Mouse (Mus musculus) adrenal gland, postnatal 10 days (tissue): ENCODE measurements around the gene Agfg1. TPM values are rescaled to one million over a fixed set of nuclear protein-coding genes. Genes with fewer than 3 reads are reported as not detected.

Experiments used
- DNase-seq: peaks from one replicate; pipeline ENCODE4 v3.0.0; 2021; ENCODE audit warnings: mixed read lengths
- long read RNA-seq, 2 experiments: library from polyadenylated mRNA; stranded (forward); transcript quantifications; one replicate each; pipeline ENCODE4 v2.0.0; 2021
- total RNA-seq, 2 experiments: library from RNA; stranded (reverse); gene quantifications; 2 replicates each; pipeline ENCODE4 v1.2.3; 2021

The Agfg1 gene
- total RNA-seq = 10 to 100 TPM; 43.1 TPM
- long read RNA-seq, experiment 1, full-length matches to known transcripts = 11 of 23 reads
- long read RNA-seq, experiment 1, partial matches to known transcripts = 8 of 23 reads
- long read RNA-seq, experiment 1, other reads (novel, unspliced or antisense) = 4 of 23 reads
- long read RNA-seq, experiment 2, full-length matches to known transcripts = 16 of 26 reads
- long read RNA-seq, experiment 2, partial matches to known transcripts = 0 of 26 reads
- long read RNA-seq, experiment 2, other reads (novel, unspliced or antisense) = 10 of 26 reads

DNA sequence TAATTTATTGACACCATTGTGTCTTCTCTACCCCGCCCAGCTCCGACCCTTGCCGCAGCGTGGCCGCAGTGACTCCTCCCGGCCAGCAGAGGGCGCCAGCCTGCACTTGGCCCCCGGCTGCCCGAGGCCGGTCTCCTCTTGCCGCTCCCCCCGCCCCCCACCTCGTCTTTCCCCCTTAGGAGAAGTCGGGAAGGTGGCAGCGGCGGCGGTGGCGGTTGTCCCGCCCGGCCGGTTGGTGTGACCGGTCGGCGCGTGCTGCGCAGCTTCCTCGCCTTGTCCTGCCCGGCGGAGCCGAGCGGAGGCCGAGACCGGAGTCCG is at the start of gene Agfg1:
TSS of gene Agfg1 (plus strand) at position 188 of the 318 bp plus-strand sequence.
- DNase-seq = peak; percentile 98

DNA sequence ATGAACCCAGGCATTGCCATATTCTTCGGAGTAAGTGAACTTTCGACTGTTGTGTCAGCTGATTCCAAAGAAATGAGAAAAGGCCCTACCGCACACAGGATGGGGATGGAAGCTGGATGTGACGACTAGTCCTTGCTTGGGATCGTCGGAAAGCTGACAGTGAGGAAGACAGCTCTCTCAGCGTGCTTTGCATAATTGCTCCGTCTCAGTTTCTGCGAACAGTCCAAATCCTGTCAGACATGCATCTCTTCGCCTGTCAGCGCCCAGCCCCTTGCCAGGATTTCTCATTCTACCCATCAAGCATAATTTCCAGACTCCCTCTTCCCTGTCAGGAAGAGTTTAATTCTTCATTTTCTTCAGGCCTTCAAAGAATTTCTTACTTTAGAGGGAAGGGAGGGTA is 48.2 kb upstream of the Agfg1 start:
- DNase-seq = no peak

DNA sequence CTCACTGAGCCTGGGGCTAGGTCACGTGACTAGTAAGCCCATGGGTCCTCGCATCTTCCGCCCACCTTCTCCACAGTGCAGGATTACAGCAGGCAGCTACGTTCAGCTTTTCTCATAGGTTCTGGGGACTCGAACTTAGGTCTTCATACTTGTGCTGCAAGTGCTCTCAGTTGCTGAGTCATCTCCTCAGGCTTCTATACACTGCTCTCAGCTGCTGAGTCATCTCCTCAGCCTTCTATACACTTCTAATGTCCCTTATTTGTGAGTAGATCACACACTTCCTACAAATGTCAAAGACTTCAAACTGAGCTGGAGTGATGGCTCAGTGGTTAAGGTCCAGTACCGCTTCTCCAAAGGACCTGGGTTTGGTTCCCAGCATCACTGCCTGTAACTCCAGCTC is 47.0 kb upstream of the Agfg1 start:
- DNase-seq = no peak

DNA sequence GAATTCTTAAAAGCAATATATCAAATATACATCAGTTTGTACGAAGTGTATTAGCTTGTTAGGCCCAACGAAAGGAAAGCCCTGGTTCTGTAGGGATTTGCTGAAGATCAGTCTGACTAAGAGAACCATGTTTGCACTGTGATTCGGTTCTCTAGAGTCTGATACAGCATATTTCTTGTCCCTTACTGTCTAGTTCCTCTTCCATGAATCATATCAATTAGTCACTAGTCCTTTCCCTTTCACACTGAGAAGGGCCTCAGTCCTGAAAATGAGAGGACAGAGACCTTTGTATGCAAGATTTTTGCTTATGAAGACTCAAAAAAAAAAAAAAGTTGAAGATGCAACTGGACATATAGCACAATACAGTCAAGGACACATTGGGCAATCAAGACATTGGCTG is 46.2 kb upstream of the Agfg1 start:
- DNase-seq = no peak

DNA sequence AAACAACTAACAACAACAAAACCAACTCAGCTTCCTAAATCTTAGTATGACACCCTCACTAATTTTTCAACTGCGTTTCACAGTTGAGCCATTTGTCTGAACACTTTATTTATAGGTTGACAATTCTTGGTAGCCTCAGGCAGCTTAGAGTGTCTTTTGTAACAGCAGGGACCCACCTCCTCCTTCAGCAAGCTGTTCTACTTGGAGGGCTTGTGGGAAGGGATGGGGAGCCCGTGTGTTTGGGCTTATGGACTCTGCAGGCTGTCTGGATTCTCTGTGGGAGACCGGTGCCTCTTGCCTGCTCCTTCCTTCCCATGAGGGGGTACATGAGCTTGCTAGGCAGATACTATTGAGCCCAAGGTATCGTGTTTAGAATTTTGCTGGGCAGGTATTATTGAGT is 45.3 kb upstream of the Agfg1 start:
- DNase-seq = no peak

DNA sequence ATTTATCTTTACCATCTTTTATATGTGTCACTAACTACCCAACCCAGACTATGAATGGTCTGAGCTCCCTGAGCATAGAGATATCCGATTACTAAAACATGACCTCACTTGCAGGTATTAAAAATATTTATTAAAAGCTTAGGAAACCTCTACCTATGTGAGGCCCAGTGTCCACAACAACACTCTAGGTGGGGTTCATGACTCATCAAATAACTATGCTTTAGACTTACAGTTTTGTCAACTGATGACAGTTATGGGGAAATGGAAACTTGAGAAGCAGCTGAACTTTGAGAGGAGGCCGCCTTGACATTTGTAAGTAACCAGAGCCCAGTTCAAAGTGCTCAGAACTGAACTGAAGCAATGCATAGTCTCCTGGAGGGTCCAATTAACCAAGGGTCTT is 44.1 kb upstream of the Agfg1 start:
- no peak for DNase-seq

DNA sequence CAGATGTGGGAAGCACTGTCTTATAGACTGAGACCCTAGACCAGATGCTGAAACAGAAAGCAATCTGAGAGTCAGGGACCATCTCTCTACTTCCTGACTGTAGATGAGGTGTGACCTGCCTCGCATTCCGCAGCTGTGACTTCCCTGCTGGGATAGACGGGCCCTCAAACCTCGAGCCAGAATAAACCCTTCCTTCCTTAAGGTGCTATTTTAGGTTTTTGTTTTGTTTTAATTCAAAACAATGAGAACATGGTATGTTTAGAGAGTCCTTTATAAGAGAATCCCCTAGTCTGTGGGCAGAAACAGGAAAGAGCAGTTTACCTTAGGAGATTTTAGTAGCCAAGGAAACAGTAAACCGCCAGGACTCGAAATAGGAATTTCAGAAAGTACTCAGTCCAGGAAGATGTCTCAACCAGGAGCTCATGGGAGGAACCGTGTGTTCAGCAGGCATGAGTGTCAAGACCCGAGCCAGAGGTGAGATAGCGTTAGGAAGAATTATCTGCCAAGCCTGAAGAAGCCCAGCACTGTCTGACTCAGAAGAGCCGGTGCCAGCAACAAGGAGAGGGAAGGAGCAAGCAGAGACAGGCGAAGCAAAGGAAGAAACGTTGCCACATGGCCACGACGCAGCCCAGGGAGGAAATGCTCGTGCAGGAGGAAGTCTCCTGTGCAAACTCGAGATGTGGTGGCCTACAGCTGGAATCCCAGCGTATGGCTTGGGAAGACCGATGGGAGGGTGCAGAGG is 43.4 kb upstream of the Agfg1 start:
- no peak for DNase-seq

DNA sequence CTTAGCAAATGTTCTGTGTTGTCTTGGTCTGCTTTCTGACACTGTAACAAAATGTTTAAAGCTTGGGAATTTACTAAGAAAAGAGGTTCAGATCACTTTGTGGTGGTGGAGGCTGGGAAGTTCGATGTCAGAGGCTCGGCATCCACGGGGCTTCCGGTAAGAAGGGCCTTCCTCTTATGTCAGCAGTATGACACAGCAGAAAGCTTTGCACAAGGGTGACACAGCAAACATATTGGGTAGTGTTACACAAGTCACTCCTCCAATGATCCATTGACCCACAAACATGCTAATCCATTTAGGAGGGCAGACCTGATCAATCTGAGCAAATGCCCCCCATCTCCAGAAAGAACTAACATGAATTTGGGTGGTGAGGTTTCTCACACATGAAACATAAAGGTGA is 42.2 kb upstream of the Agfg1 start:
- DNase-seq = no peak

DNA sequence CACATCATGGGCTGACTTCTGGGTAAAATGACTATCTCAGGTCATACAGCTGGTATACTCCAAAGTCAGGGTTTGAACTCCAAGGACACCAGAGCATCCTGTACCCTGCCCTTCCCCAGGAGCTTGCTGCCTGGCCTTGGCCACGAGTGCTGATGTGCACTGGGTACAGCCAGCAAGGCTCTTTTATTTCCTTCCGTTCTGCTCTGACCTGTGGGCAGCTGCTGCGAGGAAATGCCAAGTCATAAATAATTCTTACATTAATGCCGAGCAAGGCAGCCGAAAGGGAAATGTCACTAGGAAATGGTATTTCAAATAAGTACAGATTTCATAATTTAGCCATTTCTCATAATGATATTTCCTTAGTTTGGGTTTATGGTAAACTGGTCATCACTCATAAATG is 41.0 kb upstream of the Agfg1 start:
- DNase-seq = peak; percentile 52

DNA sequence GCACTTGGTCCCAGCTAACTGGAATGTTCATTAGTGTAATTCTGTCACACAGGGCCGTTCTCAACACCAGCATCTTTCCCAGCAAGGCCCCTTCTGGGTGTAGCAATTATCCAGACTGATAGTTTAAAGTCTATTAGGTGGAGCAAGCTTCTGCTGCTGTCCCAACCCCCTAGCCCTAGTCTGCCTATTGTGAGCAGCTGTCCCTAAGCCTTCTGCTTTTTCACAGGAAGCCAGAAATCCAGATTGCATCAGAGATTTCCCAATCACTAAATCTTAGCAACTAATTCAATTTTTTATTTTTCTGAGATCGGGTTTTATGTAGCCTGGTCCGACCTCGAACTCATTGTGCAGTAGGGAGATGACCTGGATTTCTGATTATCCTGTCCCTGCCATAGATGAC is 40.4 kb upstream of the Agfg1 start:
- DNase-seq = peak; percentile 24

DNA sequence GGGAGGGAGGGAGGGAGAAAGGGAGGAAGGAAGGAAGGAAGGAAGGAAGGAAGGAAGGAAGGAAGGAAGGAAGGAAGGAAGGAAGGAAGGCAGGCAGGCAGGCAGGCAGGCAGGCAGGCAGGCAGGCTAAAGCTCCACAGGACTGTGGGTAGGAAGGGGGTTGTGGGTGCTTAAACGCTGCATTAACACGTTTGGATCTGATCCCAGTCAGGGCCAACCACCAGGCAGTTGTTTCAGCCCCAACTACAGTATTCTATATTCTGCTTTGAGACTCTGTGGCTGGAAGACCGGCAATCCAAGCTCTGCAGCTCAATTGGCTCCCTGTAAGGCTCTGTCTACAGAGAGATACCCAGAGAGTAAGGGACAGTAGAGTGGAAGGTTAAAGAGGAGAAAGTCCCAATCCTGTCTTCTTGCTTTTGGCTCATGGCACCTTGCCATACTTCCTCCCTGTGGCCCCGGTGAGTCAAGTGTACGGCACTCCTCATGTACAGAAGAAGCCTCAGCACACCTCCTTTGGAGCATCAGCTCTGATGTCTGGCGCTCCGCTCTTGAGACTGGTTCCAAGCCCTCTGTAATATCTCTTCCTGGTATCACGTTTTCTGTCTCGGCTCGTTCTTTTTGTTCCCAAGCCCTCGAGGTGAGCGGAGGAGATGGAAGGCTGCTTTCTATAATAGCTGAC is 38.0 kb upstream of the Agfg1 start:
- no peak for DNase-seq

DNA sequence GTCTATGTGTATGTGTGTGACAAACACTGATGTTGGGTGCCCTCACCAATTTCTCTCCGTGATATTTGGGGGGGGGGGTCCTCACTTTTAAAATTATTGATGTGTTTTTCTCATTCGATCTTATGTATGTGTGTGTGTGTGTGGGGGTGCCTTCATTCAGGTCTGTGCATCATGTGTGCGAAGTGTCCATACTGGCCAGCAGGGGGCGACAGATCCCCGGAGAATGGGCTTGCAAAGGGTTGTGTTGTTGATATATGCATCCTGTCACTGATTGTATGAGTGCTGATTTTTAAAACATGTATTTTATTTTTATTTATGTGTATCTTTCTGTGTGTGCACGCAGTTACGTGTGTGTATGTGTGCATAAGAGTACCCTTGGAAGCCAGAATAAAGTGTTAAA is 35.7 kb upstream of the Agfg1 start:
- DNase-seq = no peak

DNA sequence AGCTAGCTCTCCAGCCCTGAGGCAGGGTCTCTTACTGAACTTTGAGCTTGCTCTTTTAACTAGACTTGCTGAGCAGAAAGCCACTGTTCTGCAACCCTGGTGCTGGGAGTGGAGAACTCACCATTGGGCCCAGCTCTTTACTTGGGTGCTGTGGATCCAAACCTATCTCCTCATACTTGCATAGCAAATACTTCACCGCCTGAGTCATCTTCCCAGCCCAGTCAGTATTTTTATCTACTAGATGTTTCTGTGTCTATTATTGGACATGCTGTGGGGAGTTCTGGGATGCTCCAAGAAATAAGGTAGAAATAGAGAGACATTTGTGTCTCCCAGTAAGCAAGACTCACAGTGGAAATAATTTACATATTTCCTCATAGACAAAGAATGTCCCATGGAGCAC is 35.2 kb upstream of the Agfg1 start:
- no peak for DNase-seq

DNA sequence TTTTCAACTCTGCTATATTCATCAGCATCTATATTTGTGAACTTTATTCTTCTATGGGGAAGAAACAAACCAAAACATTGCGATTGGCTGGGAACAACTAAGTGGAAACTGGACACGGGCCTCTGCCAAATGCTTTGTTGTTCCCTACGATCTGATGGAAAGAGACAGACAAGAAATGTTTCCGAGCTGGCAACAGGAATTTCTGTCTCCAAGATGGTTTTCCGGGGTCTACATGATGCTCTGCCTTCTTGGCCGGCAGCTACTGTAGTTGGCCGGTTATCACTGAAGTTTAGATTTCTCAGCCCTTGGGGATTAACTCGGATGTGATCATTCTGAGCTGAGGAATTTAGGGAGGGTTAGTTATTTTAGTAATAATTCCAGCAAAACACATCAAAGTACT is 32.9 kb upstream of the Agfg1 start:
- no peak for DNase-seq

DNA sequence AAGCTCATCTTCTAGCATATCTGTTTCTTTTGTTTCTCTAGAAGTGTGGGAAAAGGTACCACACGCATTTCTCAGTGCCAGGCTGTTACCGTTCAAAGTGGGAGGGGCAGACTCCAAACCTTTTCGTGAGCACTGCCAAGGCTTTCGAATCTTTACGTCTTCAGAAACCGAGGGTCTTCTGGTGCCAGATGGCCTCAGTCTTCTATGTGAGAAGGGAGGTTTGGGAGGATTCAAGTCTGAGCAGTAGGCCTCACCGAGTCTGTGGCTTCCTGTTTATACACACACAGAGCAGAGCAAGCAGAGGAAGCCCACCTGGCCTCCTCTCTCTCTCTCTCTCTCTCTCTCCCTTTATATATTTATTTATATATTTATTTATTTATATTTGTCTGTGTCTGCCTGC is 32.1 kb upstream of the Agfg1 start:
- no peak for DNase-seq

DNA sequence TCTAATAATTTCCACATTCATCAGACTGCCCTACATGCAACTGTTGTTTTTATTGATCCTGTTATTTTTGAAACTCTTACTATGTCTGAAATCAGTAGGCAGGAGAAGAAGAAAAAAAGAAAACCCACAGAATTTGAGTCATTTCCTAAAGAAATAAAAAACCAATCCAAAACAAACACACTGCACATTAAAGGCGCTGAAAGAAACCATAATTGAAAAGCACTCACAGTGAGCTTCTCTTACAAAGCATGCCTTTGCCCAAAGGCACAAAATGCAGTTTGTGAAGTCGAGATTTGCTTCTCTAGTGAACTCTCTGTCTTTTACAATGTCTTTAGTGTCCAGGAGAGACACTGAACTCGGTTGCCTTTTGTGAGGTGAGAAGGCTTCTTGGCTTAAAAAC is 30.7 kb upstream of the Agfg1 start:
- DNase-seq = no peak

DNA sequence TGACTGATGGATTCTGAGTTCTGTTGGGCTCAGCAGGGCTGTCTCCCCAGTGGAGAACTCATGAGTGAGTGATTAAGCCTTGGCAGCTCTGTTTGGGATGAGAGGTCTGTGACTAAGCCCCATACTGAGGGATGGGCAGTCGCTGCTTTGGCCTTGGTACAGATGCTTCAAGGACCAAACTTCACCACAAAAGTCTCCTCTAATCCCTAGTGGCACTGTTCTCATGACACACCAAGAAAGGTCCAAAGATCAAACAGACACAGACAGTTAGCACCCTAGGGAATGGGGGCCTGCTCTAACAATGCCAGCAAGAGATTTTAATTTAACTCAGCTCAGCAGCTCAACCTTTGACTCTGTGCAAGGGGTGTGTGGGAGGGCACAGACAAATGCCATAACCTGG is 27.5 kb upstream of the Agfg1 start:
- DNase-seq = peak; percentile 39

DNA sequence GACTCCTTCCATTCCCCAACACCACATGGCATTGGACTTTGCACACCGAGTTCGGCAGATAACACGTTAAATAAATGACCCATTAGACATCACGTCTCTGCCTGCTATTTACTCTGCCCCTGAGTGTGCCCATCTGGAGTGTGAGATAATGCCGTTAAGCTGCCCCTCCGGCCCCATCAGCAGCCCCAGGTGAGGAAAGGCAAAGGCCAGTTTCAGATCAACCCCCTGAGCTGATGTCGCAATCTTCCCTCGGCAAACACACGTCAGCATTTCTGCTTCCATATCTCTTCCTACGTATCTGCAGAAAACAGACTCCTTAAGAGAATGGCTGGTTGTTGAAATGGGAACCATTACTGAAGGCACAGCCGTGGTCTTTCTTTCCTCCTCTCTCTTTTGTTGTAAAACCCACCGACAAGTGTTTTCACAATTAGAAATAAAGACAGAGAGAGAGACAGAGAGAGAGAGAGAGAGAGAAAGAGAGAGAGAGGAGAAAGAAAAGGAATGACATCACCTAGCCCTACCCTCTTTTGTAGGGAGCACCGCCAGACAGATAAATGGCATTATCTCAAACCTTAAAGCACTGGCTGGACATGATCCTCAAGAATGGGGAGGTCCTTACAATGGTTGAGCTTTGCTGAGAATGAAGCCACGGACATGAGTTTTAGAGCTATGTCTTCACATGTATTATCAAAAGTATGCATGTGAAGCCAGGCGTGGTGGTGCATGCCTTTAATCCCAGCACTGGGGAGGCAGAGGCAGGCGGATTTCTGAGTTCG is 23.2 kb upstream of the Agfg1 start:
- no peak for DNase-seq

DNA sequence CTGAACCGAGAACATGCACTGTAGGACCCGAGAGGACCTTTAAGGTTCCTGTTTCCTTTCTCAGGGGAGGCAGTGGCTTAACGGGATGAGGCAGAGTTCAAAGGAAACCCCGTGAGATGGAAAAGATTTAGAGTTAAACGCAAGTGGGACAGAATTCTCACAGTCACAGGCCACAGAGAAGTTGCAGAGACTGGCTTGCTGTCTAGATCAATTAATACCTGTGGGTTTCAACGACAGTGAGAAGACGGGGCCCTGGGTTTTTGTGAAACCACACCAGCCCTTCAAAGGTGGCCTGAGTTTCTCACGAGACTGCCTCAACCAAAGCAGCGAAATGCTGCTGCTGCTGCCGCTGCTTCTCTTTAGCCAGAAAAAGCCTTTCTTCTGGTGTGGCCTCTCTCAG is 19.9 kb upstream of the Agfg1 start:
- DNase-seq = no peak

DNA sequence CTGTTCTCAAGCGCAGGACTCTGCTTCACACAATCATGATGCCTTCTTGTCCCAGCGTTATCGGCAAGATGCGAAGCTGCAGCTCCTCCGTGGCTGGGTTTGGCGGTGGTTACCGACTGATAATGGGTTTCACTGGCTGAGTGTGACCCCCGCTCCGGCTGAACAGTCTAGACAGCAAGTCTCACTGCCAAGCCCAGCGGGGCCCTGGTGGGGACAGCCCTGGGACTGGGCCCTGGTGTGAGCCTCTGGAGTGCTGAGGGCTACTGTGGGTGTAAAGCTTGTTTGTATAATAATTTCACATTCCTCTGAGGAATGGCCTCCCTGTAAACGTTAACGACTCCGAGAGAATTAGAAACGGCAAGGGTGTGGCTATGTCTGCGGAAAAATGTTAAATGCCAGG is 19.1 kb upstream of the Agfg1 start:
- no peak for DNase-seq

DNA sequence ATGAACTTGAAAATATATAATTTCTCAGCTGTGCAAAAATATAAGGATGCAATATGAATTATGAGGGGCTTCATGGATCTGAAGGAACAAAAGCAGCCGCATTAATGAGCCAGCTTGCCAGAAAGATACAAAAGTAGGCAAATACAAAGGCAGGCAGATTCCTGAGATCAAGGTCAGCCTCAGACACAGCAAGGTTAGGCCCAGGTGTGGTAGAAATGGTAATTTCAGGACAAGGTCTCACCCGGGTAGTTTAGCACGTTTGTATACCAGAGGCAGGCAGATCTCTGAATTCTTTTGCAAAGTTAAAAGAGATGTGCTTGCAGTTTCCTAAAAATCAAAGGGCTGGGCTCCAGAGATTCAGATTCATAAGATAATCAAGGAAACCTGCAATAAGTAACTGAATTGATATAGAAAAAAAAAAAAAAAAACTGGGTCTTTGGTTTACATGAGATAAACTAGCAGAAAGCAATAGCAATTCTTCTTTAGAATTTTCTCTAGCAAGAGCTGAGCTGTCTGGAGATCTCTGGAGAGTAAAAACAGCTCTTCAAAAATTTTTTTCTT is 18.6 kb upstream of the Agfg1 start:
- DNase-seq = no peak

DNA sequence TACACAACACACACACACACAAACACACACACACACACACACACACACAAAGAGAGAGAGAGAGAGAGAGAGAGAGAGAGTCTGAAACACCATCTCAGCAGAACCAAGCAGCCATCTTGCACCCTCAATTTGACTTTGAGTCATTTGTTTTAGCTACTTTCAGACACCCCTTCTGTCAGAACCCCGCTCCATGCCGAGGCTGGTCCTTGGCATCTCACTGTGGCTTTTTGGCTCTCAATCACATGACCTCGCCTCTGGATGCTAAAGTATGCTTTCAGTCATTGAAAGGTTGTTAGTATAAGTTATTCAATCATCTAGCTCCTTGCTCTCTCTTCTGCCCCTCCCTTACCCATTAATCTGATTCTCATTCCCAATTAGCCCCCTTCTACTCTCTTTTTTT is 17.4 kb upstream of the Agfg1 start:
- no peak for DNase-seq

DNA sequence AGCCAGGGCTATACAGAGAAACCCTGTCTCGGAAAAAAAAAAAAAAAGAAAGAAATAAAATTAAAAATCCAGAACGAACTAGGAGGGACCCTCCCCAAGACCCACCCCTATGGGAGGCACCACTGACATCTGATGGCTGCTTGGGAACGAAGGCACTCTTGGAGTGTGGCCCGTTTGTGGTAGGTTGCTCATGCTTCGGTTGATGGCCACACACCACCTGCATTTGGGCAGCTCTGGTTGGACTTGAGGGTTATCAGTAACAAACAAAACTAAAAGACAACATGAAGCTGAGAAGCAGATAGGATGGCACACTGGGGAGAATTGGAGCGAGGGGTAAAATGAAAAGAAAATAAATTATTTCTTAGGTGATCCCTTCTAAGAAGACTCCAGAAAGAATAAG is 15.1 kb upstream of the Agfg1 start:
- DNase-seq = no peak
